Mouse (Mus musculus) bone marrow, adult 2 months (tissue): ENCODE measurements around the gene Sidt1.

Experiments used
- CTCF ChIP-seq: fragments of 200-500 bp; IDR thresholded peaks from 2 replicates; pipeline ENCODE4 v1.5.1; 2011; ENCODE audit warnings: low read length, control low read depth; ENCODE audit not compliant: control insufficient read depth, insufficient read depth
- POLR2A ChIP-seq: fragments of 200-500 bp; IDR thresholded peaks from 2 replicates; pipeline ENCODE4 v1.6.1; 2011; ENCODE audit warnings: low read depth, mild to moderate bottlenecking, control low read depth, low read length, borderline replicate concordance; ENCODE audit not compliant: control insufficient read depth

- no peak for TF ChIP-seq POLR2A
- TF ChIP-seq CTCF, result no peak
These were observed 95.2 kb downstream of the Sidt1 start for GRCm38 (mm10) chr16:44237836-44238235.
